Mouse (Mus musculus): ENCODE results near the gene Cryga. TPM values are rescaled to one million over a fixed set of nuclear protein-coding genes. Genes with fewer than 3 reads are reported as not detected.

Gene Cryga
- total RNA-seq (2017), result not detected in 3 replicates

- no peak for ATAC-seq (replicated peaks; ENCODE audit: insufficient number of reproducible peaks, low FRiP score, low TSS enrichment, poor library complexity, severe bottlenecking)
These were observed at the start of gene Cryga for GRCm38 (mm10) chr1:65103273-65103672. TSS of gene Cryga (minus strand) at chr1:65103373.

- no peak for ATAC-seq (replicated peaks; ENCODE audit: insufficient number of reproducible peaks, low FRiP score, low TSS enrichment, poor library complexity, severe bottlenecking)
These were observed 44.8 kb upstream of the Cryga start for GRCm38 (mm10) chr1:65147971-65148370.

DNA sequence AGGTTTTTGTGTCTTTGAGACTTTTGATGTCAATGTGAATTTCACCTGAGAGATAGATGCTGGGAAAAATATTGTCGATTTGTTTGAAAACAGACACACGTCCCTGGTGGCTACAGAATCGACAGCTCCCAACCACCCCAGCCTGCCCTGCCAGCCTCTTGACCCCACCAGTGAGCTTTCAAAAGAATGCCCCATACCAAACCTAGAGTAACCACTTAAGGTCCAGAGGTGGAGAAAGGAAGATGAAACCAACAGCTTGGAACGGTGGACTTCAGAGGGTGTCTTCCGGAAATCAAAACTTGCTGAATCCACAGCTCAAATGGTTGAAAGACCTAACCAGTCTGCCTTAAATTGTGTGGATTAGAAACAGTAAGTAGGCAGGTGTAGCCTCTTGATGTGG is 44.2 kb upstream of the Cryga start:
- ATAC-seq (replicated peaks; ENCODE audit: insufficient number of reproducible peaks, low FRiP score, low TSS enrichment, poor library complexity, severe bottlenecking), result no peak

DNA sequence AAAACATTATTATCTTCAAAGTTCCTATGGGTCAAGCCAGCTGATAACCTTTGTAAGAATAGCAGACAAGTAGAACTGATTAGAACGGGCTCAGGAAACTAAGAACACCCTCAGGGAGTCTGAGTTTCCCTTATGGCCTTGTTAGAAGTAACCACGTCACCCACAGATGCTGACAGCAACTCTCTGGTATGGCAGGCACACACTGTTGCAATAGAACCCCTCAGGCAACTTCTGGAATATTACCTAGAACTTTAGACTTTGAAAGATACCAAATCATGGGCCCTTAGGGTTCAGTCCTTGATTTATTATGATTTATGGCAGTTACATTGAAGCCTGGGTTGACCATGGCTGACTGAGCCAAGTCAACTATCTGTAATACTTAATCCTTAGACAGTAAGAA is 43.4 kb upstream of the Cryga start:
- no peak for ATAC-seq (replicated peaks; ENCODE audit: insufficient number of reproducible peaks, low FRiP score, low TSS enrichment, poor library complexity, severe bottlenecking)

DNA sequence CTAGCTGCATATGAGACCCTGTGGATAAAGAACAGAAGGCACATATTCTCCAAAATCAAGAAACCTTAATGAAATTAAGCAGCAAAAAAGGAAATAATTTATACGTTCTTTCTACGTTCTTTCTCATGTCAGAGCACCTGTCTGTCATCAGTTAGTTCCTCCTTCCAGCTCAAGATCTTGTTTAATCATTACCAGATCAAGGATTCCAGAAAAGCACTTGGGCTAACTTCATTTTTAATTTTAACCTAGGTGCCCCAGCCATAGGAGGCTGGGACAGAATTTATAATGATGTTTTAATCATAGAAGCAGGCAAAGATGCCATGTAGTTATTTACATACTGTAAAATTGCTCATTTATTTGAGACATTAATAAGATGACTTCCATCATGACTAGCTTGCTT is 41.6 kb upstream of the Cryga start:
- ATAC-seq (replicated peaks; ENCODE audit: insufficient number of reproducible peaks, low FRiP score, low TSS enrichment, poor library complexity, severe bottlenecking), result no peak

DNA sequence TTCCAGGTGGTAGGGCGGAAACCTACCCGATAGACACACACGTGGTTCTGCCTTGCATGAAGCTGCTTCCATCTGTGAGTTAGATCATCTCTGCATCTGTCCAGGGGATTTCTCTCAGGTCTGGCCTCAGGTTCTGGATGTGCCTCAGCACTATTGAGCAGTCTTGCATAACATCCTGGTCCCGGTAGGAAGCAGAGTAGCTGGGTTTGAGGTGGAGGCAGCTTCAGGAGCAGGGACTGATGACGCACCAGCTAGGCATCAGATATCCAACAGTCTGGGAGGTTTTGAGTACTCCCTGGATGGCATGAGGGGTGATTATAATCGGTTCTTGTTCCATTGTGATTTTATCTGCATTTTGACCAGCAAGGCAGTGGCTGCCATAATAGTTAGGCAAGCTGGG is 34.4 kb upstream of the Cryga start:
- no peak for ATAC-seq (replicated peaks; ENCODE audit: insufficient number of reproducible peaks, low FRiP score, low TSS enrichment, poor library complexity, severe bottlenecking)

- no peak for ATAC-seq (replicated peaks; ENCODE audit: insufficient number of reproducible peaks, low FRiP score, low TSS enrichment, poor library complexity, severe bottlenecking)
These were observed 29.7 kb upstream of the Cryga start for GRCm38 (mm10) chr1:65132833-65133232.

DNA sequence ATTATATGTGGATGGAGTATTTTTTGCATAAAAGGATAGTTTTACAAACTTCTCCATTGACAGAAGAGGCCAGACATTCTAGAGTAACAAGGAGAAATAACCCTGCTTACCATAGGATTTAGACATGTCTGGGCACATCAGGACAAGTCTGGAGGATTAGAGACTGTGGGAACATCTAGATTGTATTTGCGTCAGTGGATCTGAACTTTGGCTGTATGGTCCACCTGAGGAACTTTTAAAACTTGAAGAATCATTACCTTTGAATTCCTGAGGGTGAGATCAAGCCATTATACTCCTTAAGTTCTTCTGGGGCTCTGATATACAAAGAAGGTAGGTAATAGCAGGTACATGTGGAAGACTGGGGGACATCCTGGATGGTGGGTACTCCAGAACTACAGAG is 28.5 kb upstream of the Cryga start:
- ATAC-seq (replicated peaks; ENCODE audit: insufficient number of reproducible peaks, low FRiP score, low TSS enrichment, poor library complexity, severe bottlenecking), result no peak

- ATAC-seq (replicated peaks; ENCODE audit: insufficient number of reproducible peaks, low FRiP score, low TSS enrichment, poor library complexity, severe bottlenecking), result no peak
These were observed 27.1 kb upstream of the Cryga start for GRCm38 (mm10) chr1:65130226-65130625.

- no peak for ATAC-seq (replicated peaks; ENCODE audit: insufficient number of reproducible peaks, low FRiP score, low TSS enrichment, poor library complexity, severe bottlenecking)
These were observed 26.5 kb upstream of the Cryga start for GRCm38 (mm10) chr1:65129634-65130180.

DNA sequence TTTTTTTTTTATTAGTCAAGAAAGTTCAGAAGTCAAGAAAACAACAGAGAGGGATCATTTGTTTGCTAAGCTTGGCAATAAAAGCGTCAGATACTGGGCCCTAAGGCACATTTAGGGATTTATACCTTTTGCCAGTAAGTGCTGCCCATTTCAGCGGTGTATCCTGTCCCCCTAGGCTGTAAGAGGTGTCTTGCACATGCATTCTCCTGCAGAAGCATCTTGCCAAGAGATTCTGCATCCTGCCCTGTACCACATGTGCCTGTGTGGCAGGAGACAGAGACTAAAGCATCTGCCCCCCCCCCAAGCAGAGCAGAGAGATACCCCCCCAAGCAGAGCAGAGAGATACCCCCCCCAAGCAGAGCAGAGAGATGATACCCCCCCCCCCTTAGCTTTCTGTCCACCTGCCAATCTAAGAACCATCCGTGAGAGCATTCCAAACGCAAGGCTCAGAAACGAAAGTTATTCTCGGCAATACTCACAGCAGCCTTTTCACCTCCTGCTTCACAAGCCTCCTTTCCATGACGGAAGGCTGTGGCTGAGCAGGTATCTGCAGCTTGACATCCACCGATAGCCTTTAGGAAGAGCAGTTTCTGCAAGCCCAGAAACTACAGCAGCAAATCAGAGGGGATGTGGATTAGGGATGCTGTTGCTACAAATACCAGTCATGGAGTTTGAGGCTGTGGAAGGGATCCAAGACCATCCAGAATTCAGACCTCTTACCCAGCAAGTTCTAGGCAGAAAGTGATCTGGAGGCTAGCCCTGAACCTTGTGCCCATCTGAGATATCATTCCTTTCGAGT is 19.6 kb upstream of the Cryga start, which contains the start of gene D630023F18Rik:
TSS of gene D630023F18Rik (minus strand) at position 641 of the 799 bp plus-strand sequence.
- no peak for ATAC-seq (replicated peaks; ENCODE audit: insufficient number of reproducible peaks, low FRiP score, low TSS enrichment, poor library complexity, severe bottlenecking)

- no peak for ATAC-seq (replicated peaks; ENCODE audit: insufficient number of reproducible peaks, low FRiP score, low TSS enrichment, poor library complexity, severe bottlenecking)
These were observed 16.3 kb upstream of the Cryga start, which contains the start of gene Gm28845 for GRCm38 (mm10) chr1:65119438-65119837. TSS of gene Gm28845 (minus strand) at chr1:65119558.

GRCm38 (mm10) chr1:65118150-65118913 is 15.2 kb upstream of the Cryga start:
- no peak for ATAC-seq (replicated peaks; ENCODE audit: insufficient number of reproducible peaks, low FRiP score, low TSS enrichment, poor library complexity, severe bottlenecking)

DNA sequence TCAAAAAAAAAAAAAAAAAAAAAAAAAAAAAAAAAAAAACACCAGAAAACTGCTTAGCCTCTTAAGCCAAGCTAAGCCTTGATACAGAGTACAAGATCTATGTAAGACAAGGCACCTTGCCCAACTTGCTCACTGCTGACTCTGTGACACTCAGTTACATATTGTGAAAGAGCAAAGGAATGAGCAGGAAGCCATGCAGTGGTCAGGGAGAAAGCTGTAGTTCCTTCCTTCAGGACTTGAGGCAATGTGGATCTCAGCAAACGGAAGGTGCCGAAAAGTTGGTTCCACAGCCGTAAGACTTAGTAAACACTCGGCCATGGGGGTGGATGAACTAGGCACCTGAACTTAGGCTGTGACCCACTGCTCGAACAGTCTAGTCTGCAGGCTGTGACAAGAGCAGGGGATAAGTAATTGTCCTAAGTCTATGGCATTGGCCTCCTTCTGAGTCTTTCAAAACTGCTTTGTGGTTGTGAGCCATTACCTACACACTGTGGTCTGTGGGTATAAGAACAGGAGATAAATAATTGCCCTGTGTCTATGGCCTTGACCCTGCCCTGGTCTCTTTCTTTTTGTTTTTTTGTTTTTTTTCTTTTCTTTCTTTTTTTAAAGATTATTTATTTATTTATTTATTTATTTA is 10.5 kb upstream of the Cryga start:
- peak; percentile 76 for ATAC-seq (replicated peaks; ENCODE audit: insufficient number of reproducible peaks, low FRiP score, low TSS enrichment, poor library complexity, severe bottlenecking)

GRCm38 (mm10) chr1:65112807-65113196 is 9.6 kb upstream of the Cryga start:
- ATAC-seq (replicated peaks; ENCODE audit: insufficient number of reproducible peaks, low FRiP score, low TSS enrichment, poor library complexity, severe bottlenecking), result peak; percentile 84

DNA sequence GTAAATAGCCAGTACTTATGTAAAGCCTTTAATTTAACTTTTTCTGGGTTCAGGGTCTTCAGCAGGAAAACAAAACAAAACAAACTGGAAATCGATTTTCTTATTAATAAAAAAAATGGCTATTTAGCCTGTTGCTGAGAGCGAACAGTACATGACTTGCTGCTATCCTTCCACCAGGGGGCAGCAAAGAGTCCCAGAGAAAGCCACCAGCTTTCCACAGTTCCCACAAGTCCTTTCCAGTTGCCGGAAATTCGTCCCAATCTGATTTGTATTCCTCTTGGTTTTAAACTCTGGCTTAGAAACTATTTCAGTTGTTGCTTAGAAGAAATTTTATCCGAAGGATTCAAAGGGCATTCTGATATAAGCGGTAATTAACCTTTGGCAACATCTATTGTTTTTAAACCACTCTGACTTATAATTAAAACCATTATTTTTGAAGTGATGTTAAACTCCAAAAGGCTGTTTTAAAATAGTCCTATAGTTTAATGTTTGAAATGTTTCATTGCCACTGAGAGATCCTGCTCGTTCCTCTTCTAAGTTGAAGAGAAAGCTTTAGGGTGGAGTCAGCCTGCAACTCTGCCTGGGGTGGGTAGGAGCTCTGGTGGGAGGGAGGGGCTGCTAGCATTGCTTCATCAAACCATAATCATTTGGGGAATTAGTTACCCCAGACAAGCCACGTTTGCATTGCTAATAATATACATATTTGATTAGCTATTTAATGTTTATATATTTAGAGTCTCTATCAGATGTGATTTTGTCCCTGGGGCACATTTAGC is 9.0 kb upstream of the Cryga start:
- ATAC-seq (replicated peaks; ENCODE audit: insufficient number of reproducible peaks, low FRiP score, low TSS enrichment, poor library complexity, severe bottlenecking), result no peak; the same call in 1 of the 2 replicates

- no peak for ATAC-seq (replicated peaks; ENCODE audit: insufficient number of reproducible peaks, low FRiP score, low TSS enrichment, poor library complexity, severe bottlenecking)
These were observed 6.7 kb upstream of the Cryga start for GRCm38 (mm10) chr1:65109756-65110435.

DNA sequence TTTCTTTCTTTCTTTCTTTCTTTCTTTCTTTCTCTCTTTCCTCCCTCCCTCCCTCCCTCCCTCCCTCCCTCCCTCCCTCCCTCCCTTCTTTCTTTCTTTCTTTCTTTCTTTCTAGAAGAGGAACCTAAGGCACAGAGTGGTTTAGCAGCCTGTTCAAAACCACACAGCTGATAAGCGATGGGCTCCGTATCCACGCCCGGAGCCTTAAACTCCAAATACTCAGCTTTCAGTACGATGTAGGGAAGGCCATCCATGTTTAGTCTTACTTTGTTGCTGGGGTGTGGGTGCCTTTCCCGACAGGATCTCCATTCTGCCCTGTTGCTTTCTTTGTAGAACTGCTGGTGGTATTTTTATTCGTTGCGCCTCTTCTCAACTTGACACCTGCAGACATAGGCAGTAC is 6.0 kb upstream of the Cryga start:
- no peak for ATAC-seq (replicated peaks; ENCODE audit: insufficient number of reproducible peaks, low FRiP score, low TSS enrichment, poor library complexity, severe bottlenecking)

Measured in monocyte, adult 5-6 weeks (primary cell).